Mouse (Mus musculus) E14TG2a.4 (cell line): ENCODE measurements at regions not wholly inside any gene's neighbourhood (a gene's known extent, or its start where the extent isn't known, plus 50 kb on each side); places are given as distances from the start of the nearest gene placed in this dataset.

Source experiments
- H3K27me3 ChIP-seq: 2 replicates; pipeline ENCODE4 v1.6.1; 2014; ENCODE audit warnings: low read length, control low read depth; ENCODE audit not compliant: insufficient read depth
- H3K36me3 ChIP-seq: 2 replicates; pipeline ENCODE4 v1.6.1; 2014; ENCODE audit warnings: low read length, control low read depth; ENCODE audit not compliant: insufficient read depth
- H3K4me1 ChIP-seq: replicated peaks from 2 replicates; pipeline ENCODE4 v1.6.1; 2014; ENCODE audit warnings: low read depth, low read length, control low read depth
- H3K4me3 ChIP-seq: replicated peaks from 2 replicates; pipeline ENCODE4 v1.5.1; 2014; ENCODE audit warnings: mild to moderate bottlenecking, low read length
- H3K9me3 ChIP-seq: 2 replicates; pipeline ENCODE4 v1.6.1; 2014; ENCODE audit warnings: low read length, control low read depth
- CTCF ChIP-seq: conservative IDR thresholded peaks from 2 replicates; pipeline ENCODE4 v1.5.1; 2014; ENCODE audit warnings: low read length
- NANOG ChIP-seq: IDR thresholded peaks from 2 replicates; pipeline ENCODE4 v1.6.1; 2014; ENCODE audit warnings: borderline replicate concordance, low read length, mixed read lengths
- POU5F1 ChIP-seq: IDR thresholded peaks from 2 replicates; pipeline ENCODE4 v1.6.1; 2014; ENCODE audit warnings: low read length, borderline replicate concordance

DNA sequence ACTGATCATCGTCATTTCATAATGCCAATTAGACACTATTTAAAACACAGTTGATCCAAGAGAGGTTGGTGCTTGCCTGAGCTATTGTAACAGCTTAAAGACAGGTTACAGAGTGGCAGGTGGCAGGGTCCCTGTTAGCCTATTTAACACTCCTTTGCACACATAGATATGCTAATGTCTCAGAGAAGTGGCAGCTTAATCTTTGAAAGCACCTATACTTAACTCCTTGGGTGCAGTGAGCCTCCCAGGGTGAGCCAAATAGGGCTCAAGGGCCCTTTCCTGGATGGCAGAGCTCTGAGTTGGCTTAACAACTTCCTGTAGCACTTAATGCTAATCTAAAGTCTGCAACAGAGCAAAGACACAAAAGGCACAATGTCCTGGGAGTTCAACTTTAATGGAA lies 1105.5 kb downstream of the Cntnap5b start:
- no peak for TF ChIP-seq CTCF
- TF ChIP-seq NANOG = peak; percentile 95
- 0 out of 2 replicates have a peak, but pooled peaks have one; percentile 16 for TF ChIP-seq POU5F1
- Histone ChIP-seq H3K4me3 (no peak overlapping the region), H3K27me3 (no peaks in the 10 kb centered on the region), H3K36me3 (peaks cover 12% of the 10 kb centered on the region), H3K4me1 (peaks cover 23% of the 10 kb centered on the region), H3K9me3 (peaks cover 37% of the 10 kb centered on the region)

DNA sequence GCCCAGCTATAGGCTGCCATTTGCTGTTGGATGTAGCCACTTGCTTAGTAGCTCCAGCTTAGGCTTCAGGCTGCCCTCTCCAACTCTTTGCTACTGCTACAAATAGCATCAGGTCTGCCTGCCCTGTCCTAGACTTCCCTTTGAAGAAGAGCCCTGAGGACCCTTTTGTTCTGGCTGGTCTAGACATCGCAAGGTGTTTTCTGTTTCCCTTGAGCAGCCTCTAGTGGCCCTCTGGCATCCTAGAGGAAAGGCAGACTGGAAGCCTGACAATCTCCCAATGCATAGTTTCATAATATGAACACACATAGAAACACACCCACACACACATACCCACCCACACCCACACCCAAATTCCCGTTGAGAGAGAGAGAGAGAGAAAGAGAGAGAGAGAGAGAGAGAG lies 1114.8 kb downstream of the Cntnap5b start:
- no peak; the same call in 1 of the 2 replicates for TF ChIP-seq CTCF
- TF ChIP-seq NANOG = no peak
- no peak for TF ChIP-seq POU5F1
- no peaks in the 10 kb centered on the region for H3K4me1 ChIP-seq

DNA sequence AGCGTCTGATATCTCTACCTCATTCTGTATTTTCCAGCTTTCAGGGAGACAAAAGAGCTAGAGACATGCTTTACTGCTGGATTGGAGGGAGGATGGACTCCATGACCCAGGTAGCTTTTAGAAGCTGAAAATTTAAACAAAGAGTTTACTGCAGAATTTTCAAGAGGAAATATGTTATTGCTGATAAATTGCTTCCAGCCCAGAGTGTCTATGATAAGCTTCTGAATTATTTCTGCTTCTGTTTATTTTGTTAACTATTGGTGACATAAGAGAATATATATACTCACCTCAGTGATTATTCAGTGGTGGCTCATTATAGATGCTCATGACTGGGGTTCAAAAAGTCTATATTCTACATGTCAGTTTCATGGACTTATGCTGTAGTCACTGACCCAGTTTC lies 1115.8 kb downstream of the Cntnap5b start:
- TF ChIP-seq CTCF (no peak), NANOG (no peak), POU5F1 (no peak)
- no peak overlapping the region for H3K4me3 ChIP-seq
- H3K4me1 ChIP-seq = no peaks in the 10 kb centered on the region
- no peaks in the 10 kb centered on the region for H3K9me3 ChIP-seq
- H3K27me3 ChIP-seq = no peaks in the 10 kb centered on the region
- H3K36me3 ChIP-seq = no peaks in the 10 kb centered on the region

More for the DNA sequence above, 1114.8 kb downstream of the Cntnap5b start:
- H3K27me3 ChIP-seq = no peaks in the 10 kb centered on the region
- no peak overlapping the region for H3K4me3 ChIP-seq
- no peaks in the 10 kb centered on the region for H3K36me3 ChIP-seq
- H3K9me3 ChIP-seq = 0 out of 2 replicates have a peak, but pooled peaks cover 2% of the 10 kb centered on the region

DNA sequence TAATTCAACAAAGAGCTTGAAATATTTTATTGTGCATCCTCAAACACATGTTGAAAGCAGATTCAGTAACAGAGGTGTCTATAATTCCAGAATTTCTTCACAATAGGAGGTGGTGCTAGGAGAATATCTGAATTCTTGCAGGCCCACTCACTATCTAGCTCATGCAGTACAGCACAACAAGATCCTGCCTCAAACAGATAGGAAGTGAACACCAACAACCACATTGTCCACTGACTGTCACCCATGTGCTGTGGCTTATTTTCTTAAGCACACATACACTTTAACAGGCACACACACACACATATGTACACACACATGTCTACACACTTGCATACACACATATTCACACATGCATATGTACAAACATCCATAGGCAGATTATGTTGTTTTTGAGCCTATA lies 1150.3 kb downstream of the Cntnap5b start:
- TF ChIP-seq NANOG (no peak), POU5F1 (no peak), CTCF (no peak)
- Histone ChIP-seq H3K36me3 (no peaks in the 10 kb centered on the region), H3K4me3 (no peak overlapping the region), H3K4me1 (no peaks in the 10 kb centered on the region), H3K9me3 (peaks cover 7% of the 10 kb centered on the region; the same call in 1 of the 2 replicates), H3K27me3 (no peaks in the 10 kb centered on the region)

GRCm38 (mm10) chr1:100928171-100928771 lies 1155.7 kb downstream of the Cntnap5b start:
- H3K4me1 ChIP-seq = no peaks in the 10 kb centered on the region

GRCm38 (mm10) chr1:100967254-100967653 lies 1194.7 kb downstream of the Cntnap5b start:
- Histone ChIP-seq H3K4me1 (no peaks in the 10 kb centered on the region), H3K9me3 (no peaks in the 10 kb centered on the region), H3K27me3 (no peaks in the 10 kb centered on the region), H3K4me3 (no peak overlapping the region), H3K36me3 (no peaks in the 10 kb centered on the region)
- no peak for TF ChIP-seq NANOG
- no peak for TF ChIP-seq CTCF
- no peak for TF ChIP-seq POU5F1

More at GRCm38 (mm10) chr1:100928171-100928771, 1155.7 kb downstream of the Cntnap5b start:
- peaks cover 7% of the 10 kb centered on the region; the same call in 1 of the 2 replicates for H3K9me3 ChIP-seq
- no peaks in the 10 kb centered on the region for H3K36me3 ChIP-seq
- TF ChIP-seq NANOG (no peak), CTCF (no peak), POU5F1 (no peak)
- no peak overlapping the region for H3K4me3 ChIP-seq
- H3K27me3 ChIP-seq = no peaks in the 10 kb centered on the region

GRCm38 (mm10) chr1:100971361-100971760 lies 1198.8 kb downstream of the Cntnap5b start:
- no peak overlapping the region for H3K4me3 ChIP-seq
- no peak for TF ChIP-seq CTCF
- TF ChIP-seq NANOG = no peak
- TF ChIP-seq POU5F1 = no peak
- H3K36me3 ChIP-seq = no peaks in the 10 kb centered on the region
- H3K27me3 ChIP-seq = no peaks in the 10 kb centered on the region
- no peaks in the 10 kb centered on the region for H3K4me1 ChIP-seq
- H3K9me3 ChIP-seq = no peaks in the 10 kb centered on the region

GRCm38 (mm10) chr1:100972303-100972702 lies 1199.7 kb downstream of the Cntnap5b start:
- no peaks in the 10 kb centered on the region for H3K4me1 ChIP-seq
- no peak overlapping the region for H3K4me3 ChIP-seq
- no peaks in the 10 kb centered on the region for H3K36me3 ChIP-seq
- TF ChIP-seq NANOG = no peak
- no peak for TF ChIP-seq CTCF
- TF ChIP-seq POU5F1 = no peak
- no peaks in the 10 kb centered on the region for H3K9me3 ChIP-seq
- H3K27me3 ChIP-seq = no peaks in the 10 kb centered on the region

DNA sequence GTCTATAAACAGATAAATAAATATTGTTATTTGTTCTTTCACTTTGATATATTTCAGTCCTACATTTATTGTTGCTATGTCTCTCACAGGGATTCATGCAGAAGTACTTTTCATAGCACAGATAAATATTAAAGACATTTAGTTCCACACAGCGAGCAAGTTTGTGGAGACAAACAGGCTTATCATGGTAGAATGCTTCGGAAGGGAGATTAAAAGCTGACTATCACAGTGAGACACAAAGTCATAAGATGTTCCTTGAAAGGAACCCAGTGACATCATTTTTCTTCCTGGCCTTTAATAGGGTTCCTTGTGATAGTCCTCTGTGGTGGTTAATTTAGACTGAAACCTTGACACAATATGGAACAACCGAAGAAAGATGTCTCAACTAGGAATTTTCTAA lies 1201.1 kb downstream of the Cntnap5b start:
- no peaks in the 10 kb centered on the region for H3K9me3 ChIP-seq
- no peaks in the 10 kb centered on the region for H3K36me3 ChIP-seq
- no peak overlapping the region for H3K4me3 ChIP-seq
- H3K27me3 ChIP-seq = no peaks in the 10 kb centered on the region
- no peak for TF ChIP-seq POU5F1
- no peak for TF ChIP-seq CTCF
- no peak for TF ChIP-seq NANOG
- H3K4me1 ChIP-seq = no peaks in the 10 kb centered on the region
